Mouse (Mus musculus): ENCODE measurements at regions not wholly inside any gene's neighbourhood (a gene's known extent, or its start where the extent isn't known, plus 50 kb on each side); places are given as distances from the start of the nearest gene placed in this dataset.

DNA sequence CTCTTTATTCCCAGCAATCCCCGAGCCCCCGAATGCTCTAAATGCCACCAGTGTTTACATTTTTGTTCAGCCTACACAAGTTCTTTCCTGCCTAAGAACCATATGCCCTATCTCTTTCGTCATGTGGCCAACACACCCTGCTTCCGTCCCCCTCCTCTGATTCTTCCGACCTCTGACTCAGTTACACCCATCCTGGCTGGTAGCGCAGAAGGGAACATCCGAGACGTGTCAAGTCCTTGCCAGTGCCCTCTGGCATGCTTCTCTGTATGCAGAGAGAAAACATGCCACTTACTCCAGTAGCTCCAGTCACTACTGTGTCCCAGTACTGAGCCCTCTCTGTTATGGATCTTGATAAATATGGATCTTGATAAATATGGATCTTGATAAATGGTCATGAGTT is 149.3 kb upstream of the Rpl34 start:
- TF ChIP-seq POLR2A (IDR thresholded peaks at IDR 0.05; ENCODE audit: extremely low read depth, insufficient read depth, low read length): no peak
- no peak for TF ChIP-seq CTCF (IDR thresholded peaks at IDR 0.05; ENCODE audit: low read depth, low read length)
